Mouse (Mus musculus): ENCODE data around the gene Calm4.

The Calm4 gene

DNA sequence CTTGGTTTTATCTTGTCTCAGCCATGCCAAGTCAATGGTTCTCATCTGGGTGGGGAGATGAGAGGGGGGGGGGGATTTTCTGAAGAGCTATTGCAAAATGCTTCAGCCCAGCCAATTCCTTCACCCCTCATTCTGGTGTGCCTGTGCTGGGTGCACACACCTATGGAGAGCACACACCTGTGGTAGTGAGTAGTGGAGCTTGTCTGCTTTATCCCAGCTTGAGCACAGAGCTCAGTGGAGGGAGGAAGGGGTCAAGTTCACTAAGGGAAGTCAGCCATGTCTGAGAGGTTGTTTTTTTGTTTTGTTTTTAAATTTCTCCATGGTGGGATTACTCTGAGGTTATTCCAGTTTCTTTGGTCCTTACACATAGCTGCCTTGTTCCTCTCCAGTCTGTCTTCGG lies 18.7 kb downstream of the Calm4 start:
- no peak for DNase-seq (ENCODE audit: low read depth, low spot score)

DNA sequence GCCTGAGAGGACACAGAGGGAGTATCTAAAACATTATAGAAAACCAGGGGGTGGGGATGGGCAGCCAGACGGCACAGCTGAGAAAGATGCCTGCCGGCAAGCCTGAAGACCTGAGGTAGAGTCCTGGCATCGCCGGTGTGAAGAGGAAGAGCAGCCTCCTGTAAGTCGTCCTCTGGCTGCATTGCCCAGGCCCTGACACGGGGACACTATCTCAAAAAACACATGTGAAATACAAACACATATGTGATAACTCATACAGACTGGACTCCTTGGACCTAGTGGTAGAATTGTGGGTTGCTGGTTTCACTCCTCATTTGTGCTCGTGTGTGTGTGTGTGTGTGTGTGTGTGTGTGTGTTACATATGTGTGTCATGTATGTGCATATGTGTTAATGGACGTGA lies 23.7 kb downstream of the Calm4 start:
- no peak for DNase-seq (ENCODE audit: low read depth, low spot score)

DNA sequence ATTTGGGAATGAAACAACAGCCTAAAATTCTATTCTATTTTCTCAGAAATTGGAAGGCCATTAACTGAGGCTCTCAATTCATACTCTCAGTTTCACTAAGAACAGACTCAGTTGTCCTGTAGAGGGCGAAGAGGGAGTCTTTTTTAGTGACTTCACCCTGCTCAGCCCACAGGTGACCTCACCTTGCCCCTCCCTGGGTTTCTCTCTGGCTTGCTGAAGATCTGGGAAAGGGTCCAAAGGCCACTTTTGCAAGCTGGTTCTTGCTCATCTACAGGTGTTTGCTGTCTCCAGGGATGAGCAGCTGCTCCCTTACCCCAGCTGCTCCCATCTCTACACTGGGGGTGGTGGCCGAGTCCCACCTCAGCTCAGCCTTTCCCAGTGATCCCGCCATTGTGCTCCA lies 24.8 kb downstream of the Calm4 start:
- no peak for DNase-seq (ENCODE audit: low read depth, low spot score)

GRCm38 (mm10) chr13:3862922-3863580 lies 25.5 kb downstream of the Calm4 start:
- DNase-seq (ENCODE audit: low read depth, low spot score), result no peak

GRCm38 (mm10) chr13:3865648-3866354 lies 28.2 kb downstream of the Calm4 start:
- no peak for DNase-seq (ENCODE audit: low read depth, low spot score)

- DNase-seq (ENCODE audit: low read depth, low spot score), result no peak
These were observed 28.9 kb downstream of the Calm4 start for GRCm38 (mm10) chr13:3866355-3867052.

DNA sequence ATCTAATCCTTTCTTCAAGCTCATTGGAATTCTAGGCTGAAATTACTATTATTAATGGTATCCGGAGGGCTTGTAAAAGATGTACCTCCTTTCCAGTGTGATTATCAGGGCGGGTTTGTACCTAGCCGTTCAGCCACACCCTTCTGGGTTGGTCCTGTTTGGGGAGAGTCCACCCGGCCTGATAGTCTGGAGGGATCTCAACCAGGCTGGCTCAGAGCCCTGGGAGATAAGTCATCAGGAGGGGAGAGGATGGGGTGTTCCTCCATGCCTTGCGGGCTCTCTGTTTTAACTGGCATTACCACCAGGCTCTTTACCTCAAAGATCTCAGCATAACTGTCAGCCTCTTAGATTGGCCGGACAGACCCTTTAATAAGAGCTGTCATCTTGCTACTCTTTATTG lies 29.6 kb downstream of the Calm4 start:
- DNase-seq (ENCODE audit: low read depth, low spot score), result no peak

- no peak for DNase-seq (ENCODE audit: low read depth, low spot score)
These were observed 32.3 kb downstream of the Calm4 start for GRCm38 (mm10) chr13:3869901-3870300.

GRCm38 (mm10) chr13:3872832-3873231 lies 35.3 kb downstream of the Calm4 start:
- DNase-seq (ENCODE audit: low read depth, low spot score), result no peak

GRCm38 (mm10) chr13:3876448-3876847 lies 38.9 kb downstream of the Calm4 start:
- DNase-seq (ENCODE audit: low read depth, low spot score), result no peak

DNA sequence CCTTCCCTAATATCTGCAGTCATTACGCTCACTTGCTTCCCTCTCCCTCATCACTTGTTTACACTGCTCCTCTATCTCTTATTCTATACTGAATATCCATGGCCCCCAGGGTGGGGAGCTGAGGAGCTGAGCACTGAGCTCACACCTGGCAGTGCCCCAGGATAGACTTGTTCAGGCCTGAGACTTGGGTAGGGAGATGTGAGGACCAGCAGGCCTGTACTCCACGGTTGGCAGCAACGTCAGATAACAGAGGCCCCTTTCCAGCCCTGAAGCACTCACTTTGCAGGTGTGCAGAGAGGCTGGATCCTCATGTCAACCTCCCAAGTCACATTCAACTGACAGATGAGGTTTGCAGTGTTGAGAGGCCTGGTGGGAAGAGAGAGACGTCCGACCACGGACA lies 39.6 kb downstream of the Calm4 start:
- no peak for DNase-seq (ENCODE audit: low read depth, low spot score)

DNA sequence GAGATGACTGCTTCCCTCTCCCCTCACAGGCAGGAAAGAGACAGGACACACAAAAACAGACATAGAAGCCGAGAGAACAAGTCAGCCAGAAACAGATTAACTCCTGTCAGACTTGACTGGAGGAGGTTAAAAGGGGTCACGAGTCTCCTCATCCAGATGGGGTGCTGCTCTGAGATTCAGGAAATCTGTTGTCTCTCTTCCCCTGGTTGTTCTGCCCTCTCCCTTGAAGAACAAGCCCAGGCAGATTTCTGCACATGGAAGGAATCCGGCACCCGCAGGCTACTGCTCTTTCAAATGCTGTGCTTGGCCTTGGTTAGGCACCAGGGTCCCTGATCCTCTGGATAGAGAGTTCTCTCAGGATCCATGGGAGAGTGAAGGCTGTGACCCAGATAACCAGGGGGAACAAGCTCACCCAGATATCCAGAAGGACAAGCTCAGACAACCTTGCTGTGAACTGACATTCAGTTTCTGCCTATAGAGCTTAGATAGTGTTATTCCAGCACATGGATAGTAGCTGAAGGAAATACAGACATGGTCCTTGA lies 40.2 kb downstream of the Calm4 start:
- no peak for DNase-seq (ENCODE audit: low read depth, low spot score)

DNA sequence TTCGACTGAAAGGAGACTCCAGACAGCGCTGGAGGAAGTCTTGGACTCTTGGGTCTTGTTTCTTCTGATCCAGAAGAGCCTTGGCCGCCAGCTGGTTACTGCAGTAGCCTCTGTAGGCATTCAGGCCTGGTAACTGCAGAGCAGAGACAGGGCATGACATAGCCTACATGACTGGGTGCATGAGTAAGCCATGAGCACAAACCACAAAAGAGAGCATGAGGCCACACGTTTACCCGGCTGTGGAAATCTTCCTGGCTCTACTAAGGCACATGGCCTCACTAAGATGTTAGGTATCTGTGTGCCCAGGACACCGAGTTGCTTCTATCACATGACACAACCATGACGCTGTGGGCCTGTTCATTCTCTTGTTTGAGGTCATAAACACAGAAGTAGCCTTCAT lies 49.1 kb downstream of the Calm4 start:
- DNase-seq (ENCODE audit: low read depth, low spot score), result no peak

All from retina, adult 2 months (tissue).